Mouse (Mus musculus): ENCODE results near the gene Klhdc1. TPM values are rescaled to one million over a fixed set of nuclear protein-coding genes. Genes with fewer than 3 reads are reported as not detected.

The Klhdc1 gene
- polyA plus RNA-seq, 2 experiments: 4.1 to 9.5 TPM

DNA sequence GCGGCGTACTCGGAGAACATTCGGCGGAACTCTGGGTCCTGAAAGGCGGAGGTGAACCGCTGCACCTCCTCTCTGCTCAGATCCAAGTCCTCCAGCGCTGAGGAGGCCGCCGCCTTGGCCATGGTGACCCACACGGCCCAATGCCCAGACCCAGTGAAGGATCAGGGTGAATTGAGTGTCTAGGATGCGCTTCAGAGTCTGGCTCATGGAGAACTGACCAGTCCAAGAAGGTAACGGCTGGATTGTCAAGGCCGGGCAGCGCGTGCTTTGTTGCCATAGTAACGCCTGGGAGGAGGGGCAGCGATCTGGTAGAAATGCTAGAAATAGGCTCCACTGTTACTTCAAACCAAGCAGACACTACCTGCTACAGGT, 42.8 kb upstream of the Klhdc1 start, which contains the start of gene Dnaaf2:
Gene Dnaaf2, minus strand, starts transcription at position 266 of the 372 bp plus-strand sequence.
- Histone ChIP-seq H3K9me3 (ENCODE audit: control insufficient read depth, low read length) (no peaks in the 10 kb centered on the region), H3K27ac (replicated peaks; ENCODE audit: low read depth, low read length) (peak within 1 kb of the TSS; percentile 83), H3K9ac (ENCODE audit: low read depth, low read length, severe bottlenecking) (peak within 1 kb of the TSS; percentile 84), H3K27me3 (ENCODE audit: control insufficient read depth, insufficient read depth, low read length) (no peaks in the 10 kb centered on the region), H3K4me3 (replicated peaks; ENCODE audit: low read length) (peak within 1 kb of the TSS; percentile 95), H3K4me2 (replicated peaks; ENCODE audit: low read depth, low read length, severe bottlenecking) (peak within 1 kb of the TSS; percentile 90), H3K36me3 (ENCODE audit: control insufficient read depth, insufficient read depth, low read length) (peaks cover 27% of the 10 kb centered on the region), H3K4me1 (ENCODE audit: control insufficient read depth, insufficient read depth, low read length) (peaks cover 16% of the 10 kb centered on the region)
- peak; percentile 57 for DNase-seq (ENCODE audit: low spot score)
- 2% methylated on average over 16 of the region's 18 CpGs for WGBS
- TF ChIP-seq POLR2A (IDR thresholded peaks at IDR 0.05; ENCODE audit: borderline replicate concordance, extremely low read depth, insufficient read depth, insufficient read length): no peak
- peak; percentile 24 for ATAC-seq (ENCODE audit: low FRiP score, low read depth)

DNA sequence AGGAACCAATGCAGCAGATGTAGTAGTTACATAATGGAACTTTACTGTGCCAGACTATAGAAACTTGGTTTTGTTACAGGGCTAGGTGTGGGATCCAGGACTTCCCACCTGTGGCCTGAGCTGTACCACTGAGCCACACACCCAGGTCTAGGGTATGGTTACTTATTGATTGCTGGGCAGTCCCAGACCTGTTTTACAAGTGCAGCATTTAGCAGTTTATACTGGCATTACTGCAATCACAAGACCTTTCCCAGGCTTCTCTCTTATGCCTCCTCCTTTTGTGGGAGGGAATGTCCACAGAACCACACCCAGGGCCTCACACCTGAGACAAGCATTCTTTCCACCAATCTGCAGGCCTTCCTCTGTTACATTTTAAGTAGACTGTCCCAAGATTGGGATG, 42.0 kb upstream of the Klhdc1 start:
- H3K27me3 ChIP-seq (ENCODE audit: control insufficient read depth, insufficient read depth, low read length): no peaks in the 10 kb centered on the region
- H3K27ac ChIP-seq (replicated peaks; ENCODE audit: low read depth, low read length): no peak overlapping the region
- H3K9me3 ChIP-seq (ENCODE audit: control insufficient read depth, low read length): no peaks in the 10 kb centered on the region
- H3K36me3 ChIP-seq (ENCODE audit: control insufficient read depth, insufficient read depth, low read length): peaks cover 31% of the 10 kb centered on the region
- H3K9ac ChIP-seq (ENCODE audit: low read depth, low read length, severe bottlenecking): no peak overlapping the region
- no peak for TF ChIP-seq POLR2A (IDR thresholded peaks at IDR 0.05; ENCODE audit: borderline replicate concordance, extremely low read depth, insufficient read depth, insufficient read length)
- ATAC-seq (ENCODE audit: low FRiP score, low read depth) (no peak), DNase-seq (ENCODE audit: low spot score) (no peak)
- 0 out of 2 replicates have a peak overlapping the region, but pooled peaks have one; percentile 95 for H3K4me3 ChIP-seq (replicated peaks; ENCODE audit: low read length)
- peaks cover 16% of the 10 kb centered on the region for H3K4me1 ChIP-seq (ENCODE audit: control insufficient read depth, insufficient read depth, low read length)
- H3K4me2 ChIP-seq (replicated peaks; ENCODE audit: low read depth, low read length, severe bottlenecking): peak overlapping the region; percentile 90; the same call in 1 of the 2 replicates

DNA sequence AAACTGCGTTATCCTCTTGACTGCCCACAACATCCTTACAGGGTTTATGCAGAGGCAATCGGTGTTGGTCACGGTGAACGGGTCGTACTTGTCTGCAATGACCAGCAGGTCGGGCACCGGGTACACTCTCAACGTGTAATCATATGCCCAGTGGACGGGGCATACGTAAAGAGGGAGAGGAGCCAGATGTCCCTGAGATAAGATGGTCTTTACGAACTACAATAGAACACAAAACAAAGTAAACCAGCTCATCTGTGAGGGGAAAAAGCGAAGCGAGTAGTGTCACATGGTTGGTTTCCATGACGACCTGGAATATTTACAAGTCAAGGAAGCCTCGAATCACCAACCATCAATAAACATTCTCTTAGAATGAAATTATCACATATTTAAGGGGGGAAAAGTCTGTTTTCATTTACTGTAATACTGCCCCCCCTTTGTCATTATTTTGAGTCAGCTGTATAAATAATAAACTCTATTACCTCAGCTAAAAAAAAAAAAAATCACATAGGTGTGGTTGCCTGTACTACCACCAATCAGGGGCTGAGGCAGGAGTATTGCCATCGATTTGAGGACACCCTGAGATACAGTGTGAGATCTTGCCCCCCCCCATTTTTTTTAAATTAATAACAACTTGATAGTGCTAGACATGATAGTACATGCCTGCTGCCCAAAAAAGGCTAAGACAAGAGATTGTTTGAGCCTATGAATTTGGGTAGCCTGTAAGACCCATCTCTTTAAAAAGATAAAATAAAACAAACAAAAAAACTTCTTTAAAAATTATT, 36.7 kb upstream of the Klhdc1 start, which contains the start of gene Gm49384:
Gene Gm49384, minus strand, starts transcription at position 216 of the 782 bp plus-strand sequence.
- no peak for TF ChIP-seq POLR2A (IDR thresholded peaks at IDR 0.05; ENCODE audit: borderline replicate concordance, extremely low read depth, insufficient read depth, insufficient read length)
- DNase-seq (ENCODE audit: low spot score): no peak

DNA sequence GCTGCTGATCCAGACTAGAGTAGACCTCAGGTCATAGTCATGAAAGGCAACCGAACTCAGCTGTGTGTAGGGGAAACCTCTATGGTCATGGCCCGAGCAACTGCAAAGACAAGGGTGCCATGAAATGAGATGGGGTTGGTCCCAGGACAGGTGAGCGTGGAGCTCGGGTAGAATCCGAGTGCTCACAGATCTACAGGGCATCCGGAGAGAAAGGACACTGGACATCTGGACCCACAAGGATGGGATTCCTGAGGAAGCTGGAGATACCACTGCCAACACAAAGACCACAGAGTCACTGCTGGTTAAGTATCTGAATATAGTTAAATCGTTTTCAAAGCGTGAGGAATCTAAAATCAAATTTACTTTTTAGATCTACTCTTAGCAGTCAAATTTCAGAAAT, 33.6 kb upstream of the Klhdc1 start:
- H3K4me1 ChIP-seq (ENCODE audit: control insufficient read depth, insufficient read depth, low read length): no peaks in the 10 kb centered on the region
- H3K4me3 ChIP-seq (replicated peaks; ENCODE audit: low read length): no peak overlapping the region
- no peak overlapping the region for H3K9ac ChIP-seq (ENCODE audit: low read depth, low read length, severe bottlenecking)
- H3K27me3 ChIP-seq (ENCODE audit: control insufficient read depth, insufficient read depth, low read length): no peaks in the 10 kb centered on the region
- no peaks in the 10 kb centered on the region for H3K9me3 ChIP-seq (ENCODE audit: control insufficient read depth, low read length)
- no peak for TF ChIP-seq POLR2A (IDR thresholded peaks at IDR 0.05; ENCODE audit: borderline replicate concordance, extremely low read depth, insufficient read depth, insufficient read length)
- H3K36me3 ChIP-seq (ENCODE audit: control insufficient read depth, insufficient read depth, low read length): peaks cover 42% of the 10 kb centered on the region
- DNase-seq (ENCODE audit: low spot score) (no peak), ATAC-seq (ENCODE audit: low FRiP score, low read depth) (no peak)
- H3K4me2 ChIP-seq (replicated peaks; ENCODE audit: low read depth, low read length, severe bottlenecking): no peak overlapping the region
- 93% methylated on average over 8 of the region's 8 CpGs for WGBS
- H3K27ac ChIP-seq (replicated peaks; ENCODE audit: low read depth, low read length): no peak overlapping the region

More for the DNA sequence above, 36.7 kb upstream of the Klhdc1 start, which contains the start of gene Gm49384:
- no peak within 1 kb of the TSS for H3K9ac ChIP-seq (ENCODE audit: low read depth, low read length, severe bottlenecking)
- H3K4me1 ChIP-seq (ENCODE audit: control insufficient read depth, insufficient read depth, low read length): no peaks in the 10 kb centered on the region; the same call in 1 of the 2 replicates
- WGBS: 86% methylated on average over 16 of the region's 16 CpGs
- H3K4me3 ChIP-seq (replicated peaks; ENCODE audit: low read length): no peak within 1 kb of the TSS
- H3K27me3 ChIP-seq (ENCODE audit: control insufficient read depth, insufficient read depth, low read length): no peaks in the 10 kb centered on the region
- no peak for ATAC-seq (ENCODE audit: low FRiP score, low read depth)
- H3K9me3 ChIP-seq (ENCODE audit: control insufficient read depth, low read length): no peaks in the 10 kb centered on the region
- H3K27ac ChIP-seq (replicated peaks; ENCODE audit: low read depth, low read length): no peak within 1 kb of the TSS
- H3K36me3 ChIP-seq (ENCODE audit: control insufficient read depth, insufficient read depth, low read length): peaks cover 45% of the 10 kb centered on the region
- H3K4me2 ChIP-seq (replicated peaks; ENCODE audit: low read depth, low read length, severe bottlenecking): no peak within 1 kb of the TSS

DNA sequence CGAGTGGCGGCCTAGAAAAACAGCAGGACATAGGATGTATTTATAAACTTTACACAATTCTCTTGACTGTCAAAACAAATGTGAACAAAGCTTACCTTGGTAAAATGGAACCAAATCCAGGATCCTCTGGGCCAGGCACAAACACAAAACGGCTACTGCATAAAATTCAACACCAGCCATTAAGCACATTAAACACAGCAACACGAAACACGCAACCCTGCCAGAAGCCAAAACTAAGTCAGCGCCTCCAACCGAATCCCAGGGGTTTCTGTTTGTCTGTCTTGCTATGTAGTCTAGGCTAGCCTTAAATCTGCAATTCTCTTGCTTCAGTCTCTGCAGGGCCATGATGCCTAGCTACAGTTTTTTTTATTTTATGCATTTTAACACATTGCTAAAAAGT, 33.0 kb upstream of the Klhdc1 start:
- DNase-seq (ENCODE audit: low spot score) (no peak), ATAC-seq (ENCODE audit: low FRiP score, low read depth) (no peak)
- no peak overlapping the region for H3K4me2 ChIP-seq (replicated peaks; ENCODE audit: low read depth, low read length, severe bottlenecking)
- no peaks in the 10 kb centered on the region for H3K27me3 ChIP-seq (ENCODE audit: control insufficient read depth, insufficient read depth, low read length)
- no peak overlapping the region for H3K9ac ChIP-seq (ENCODE audit: low read depth, low read length, severe bottlenecking)
- peaks cover 45% of the 10 kb centered on the region for H3K36me3 ChIP-seq (ENCODE audit: control insufficient read depth, insufficient read depth, low read length)
- no peak overlapping the region for H3K27ac ChIP-seq (replicated peaks; ENCODE audit: low read depth, low read length)
- no peaks in the 10 kb centered on the region for H3K9me3 ChIP-seq (ENCODE audit: control insufficient read depth, low read length)
- H3K4me1 ChIP-seq (ENCODE audit: control insufficient read depth, insufficient read depth, low read length): no peaks in the 10 kb centered on the region
- 89% methylated on average over 7 of the region's 7 CpGs for WGBS
- no peak for TF ChIP-seq POLR2A (IDR thresholded peaks at IDR 0.05; ENCODE audit: borderline replicate concordance, extremely low read depth, insufficient read depth, insufficient read length)
- no peak overlapping the region for H3K4me3 ChIP-seq (replicated peaks; ENCODE audit: low read length)

Data from limb, embryonic 14.5 days (tissue).